Mouse (Mus musculus): ENCODE measurements around the gene Tecpr1. TPM values are rescaled to one million over a fixed set of nuclear protein-coding genes. Genes with fewer than 3 reads are reported as not detected.
A peak's percentile ranks its signal among the peaks of the same experiment; 100 is the strongest.

The Tecpr1 gene
- polyA plus RNA-seq, 1 experiment from 2014 or later: 15.4 TPM

DNA sequence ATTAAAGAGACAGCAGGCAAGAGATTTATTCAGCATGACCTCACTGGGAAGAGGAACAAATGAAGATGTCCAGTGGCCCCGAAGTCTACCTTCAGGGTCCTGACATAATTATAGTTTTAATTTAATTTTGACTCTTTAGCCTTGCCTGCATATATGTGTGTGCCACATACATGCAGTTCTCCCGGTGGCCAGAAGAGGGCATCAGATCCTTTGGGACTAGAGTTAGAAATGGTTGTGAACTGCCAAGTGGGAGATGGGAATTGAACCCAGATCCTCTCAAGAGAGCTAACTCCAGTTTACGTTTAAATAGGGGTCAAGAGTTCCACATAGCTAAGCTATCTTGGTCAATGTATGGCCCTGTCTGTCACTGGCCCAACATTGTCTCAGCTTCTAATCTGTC is 26.5 kb upstream of the Tecpr1 start:
- peak; percentile 60 for TF ChIP-seq CTCF (IDR thresholded peaks at IDR 0.05; ENCODE audit: low read depth)
- TF ChIP-seq EP300 (optimal IDR thresholded peaks at IDR 0.05): no peak
- no peak for DNase-seq (ENCODE audit: low spot score)
- no peaks in the 10 kb centered on the region for H3K27me3 ChIP-seq (ENCODE audit: control insufficient read depth, insufficient read depth, low read length)
- H3K4me1 ChIP-seq (replicated peaks; ENCODE audit: control insufficient read depth, insufficient read depth): no peaks in the 10 kb centered on the region
- no peak for ATAC-seq (ENCODE audit: low FRiP score, low TSS enrichment)
- no peaks in the 10 kb centered on the region for H3K9me3 ChIP-seq (ENCODE audit: control insufficient read depth, low read length)
- no peaks in the 10 kb centered on the region for H3K36me3 ChIP-seq (ENCODE audit: control insufficient read depth, insufficient read depth, low read length)
- H3K4me2 ChIP-seq (replicated peaks; ENCODE audit: low read depth): no peak overlapping the region
- H3K9ac ChIP-seq (ENCODE audit: low read length): no peak overlapping the region
- H3K4me3 ChIP-seq (ENCODE audit: low read depth, low read length): no peak overlapping the region
- WGBS: 83% methylated on average over 3 of the region's 3 CpGs
- H3K27ac ChIP-seq (replicated peaks): 0 out of 2 replicates have a peak overlapping the region, but pooled peaks have one; percentile 1

DNA sequence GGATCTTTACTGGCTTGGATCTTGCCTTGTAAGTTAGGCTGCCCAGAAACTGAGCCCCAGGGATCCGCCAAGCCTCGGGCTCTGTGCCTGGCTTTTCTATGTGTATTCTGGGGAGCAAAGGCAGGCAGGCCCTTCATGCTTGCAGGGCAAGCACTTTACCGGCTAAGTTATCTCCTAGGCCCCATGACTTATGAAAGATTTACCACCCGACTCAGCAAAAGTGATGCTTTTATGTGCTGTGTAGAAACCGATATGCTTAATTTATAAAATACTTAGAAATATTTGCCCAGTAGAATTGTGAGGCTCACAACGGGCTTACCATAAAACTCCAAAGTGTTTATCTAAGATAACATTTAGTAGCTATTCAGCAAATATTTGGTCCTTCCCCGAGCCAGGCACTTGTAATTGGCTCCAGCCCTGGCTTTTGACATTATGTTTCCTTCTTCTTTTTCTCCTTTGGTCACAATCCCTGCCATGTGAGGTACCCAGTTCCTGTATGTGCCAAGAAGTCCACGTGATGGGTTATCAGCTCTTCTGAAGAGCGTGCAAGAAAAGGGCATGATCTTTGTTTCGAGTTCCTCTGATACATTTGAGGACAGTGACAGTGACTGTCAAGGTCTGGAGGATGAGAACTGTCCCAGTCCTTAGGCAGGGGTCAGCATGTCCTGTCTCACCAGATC is 24.6 kb upstream of the Tecpr1 start:
- WGBS: 29% methylated on average over 10 of the region's 10 CpGs
- Histone ChIP-seq H3K4me1 (replicated peaks; ENCODE audit: control insufficient read depth, insufficient read depth) (no peaks in the 10 kb centered on the region), H3K27me3 (ENCODE audit: control insufficient read depth, insufficient read depth, low read length) (no peaks in the 10 kb centered on the region), H3K4me2 (replicated peaks; ENCODE audit: low read depth) (no peak overlapping the region), H3K27ac (replicated peaks) (peak overlapping the region; percentile 83), H3K4me3 (ENCODE audit: low read depth, low read length) (no peak overlapping the region), H3K9ac (ENCODE audit: low read length) (no peak overlapping the region), H3K36me3 (ENCODE audit: control insufficient read depth, insufficient read depth, low read length) (no peaks in the 10 kb centered on the region), H3K9me3 (ENCODE audit: control insufficient read depth, low read length) (no peaks in the 10 kb centered on the region)
- no peak for TF ChIP-seq EP300 (optimal IDR thresholded peaks at IDR 0.05)
- no peak for TF ChIP-seq CTCF (IDR thresholded peaks at IDR 0.05; ENCODE audit: low read depth)
- ATAC-seq (ENCODE audit: low FRiP score, low TSS enrichment) (peak; percentile 79), DNase-seq (ENCODE audit: low spot score) (peak; percentile 82)

DNA sequence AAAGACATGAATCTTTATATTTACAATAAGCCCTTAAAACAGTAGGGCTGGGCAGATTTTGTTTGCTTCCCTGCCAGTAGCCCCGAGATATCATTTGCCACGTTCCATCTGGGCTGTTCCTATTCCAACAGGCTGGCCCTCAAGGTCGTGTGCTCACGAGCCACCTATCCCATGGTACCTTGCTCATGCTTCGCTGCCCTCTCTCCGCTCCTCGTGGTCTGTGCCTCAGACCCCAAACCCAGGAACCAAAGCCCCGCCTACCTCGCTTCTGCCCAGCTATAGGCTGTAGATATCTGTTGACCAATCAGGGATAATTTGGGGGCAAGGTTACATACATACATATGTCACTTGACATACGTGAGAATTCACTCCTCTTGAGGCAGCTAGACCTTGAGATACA is 23.9 kb upstream of the Tecpr1 start:
- no peak overlapping the region for H3K9ac ChIP-seq (ENCODE audit: low read length)
- ATAC-seq (ENCODE audit: low FRiP score, low TSS enrichment) (peak; percentile 69), DNase-seq (ENCODE audit: low spot score) (peak; percentile 65)
- no peak overlapping the region for H3K4me2 ChIP-seq (replicated peaks; ENCODE audit: low read depth)
- no peak overlapping the region for H3K4me3 ChIP-seq (ENCODE audit: low read depth, low read length)
- no peak for TF ChIP-seq CTCF (IDR thresholded peaks at IDR 0.05; ENCODE audit: low read depth)
- TF ChIP-seq EP300 (optimal IDR thresholded peaks at IDR 0.05): no peak
- no peaks in the 10 kb centered on the region for H3K36me3 ChIP-seq (ENCODE audit: control insufficient read depth, insufficient read depth, low read length)
- WGBS: 59% methylated on average over 10 of the region's 10 CpGs
- H3K4me1 ChIP-seq (replicated peaks; ENCODE audit: control insufficient read depth, insufficient read depth): no peaks in the 10 kb centered on the region
- no peaks in the 10 kb centered on the region for H3K27me3 ChIP-seq (ENCODE audit: control insufficient read depth, insufficient read depth, low read length)
- H3K9me3 ChIP-seq (ENCODE audit: control insufficient read depth, low read length): no peaks in the 10 kb centered on the region
- peak overlapping the region; percentile 83 for H3K27ac ChIP-seq (replicated peaks)

DNA sequence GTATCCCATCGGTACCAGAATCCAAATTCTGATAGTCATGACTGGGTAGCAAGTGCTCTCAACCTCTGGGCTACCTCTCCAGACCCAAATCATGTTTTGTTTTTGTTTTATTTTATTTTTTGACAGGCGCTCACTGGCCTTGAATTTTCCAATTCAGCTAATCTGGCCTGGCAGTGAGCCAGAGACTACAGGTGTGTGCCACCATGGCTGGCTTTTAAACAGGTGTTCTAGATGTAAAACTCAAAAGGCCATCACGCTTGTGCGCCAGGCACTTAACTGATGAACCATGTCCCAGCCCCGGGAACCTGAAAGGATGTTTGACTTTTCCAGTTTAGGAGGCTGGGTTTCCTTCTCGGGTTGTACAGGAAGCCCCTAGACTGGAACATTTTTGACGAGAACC is 23.3 kb upstream of the Tecpr1 start:
- Histone ChIP-seq H3K4me3 (ENCODE audit: low read depth, low read length) (no peak overlapping the region), H3K4me2 (replicated peaks; ENCODE audit: low read depth) (no peak overlapping the region), H3K36me3 (ENCODE audit: control insufficient read depth, insufficient read depth, low read length) (no peaks in the 10 kb centered on the region), H3K27ac (replicated peaks) (peak overlapping the region; percentile 83), H3K9ac (ENCODE audit: low read length) (no peak overlapping the region), H3K27me3 (ENCODE audit: control insufficient read depth, insufficient read depth, low read length) (no peaks in the 10 kb centered on the region), H3K9me3 (ENCODE audit: control insufficient read depth, low read length) (no peaks in the 10 kb centered on the region), H3K4me1 (replicated peaks; ENCODE audit: control insufficient read depth, insufficient read depth) (no peaks in the 10 kb centered on the region)
- TF ChIP-seq CTCF (IDR thresholded peaks at IDR 0.05; ENCODE audit: low read depth) (no peak), EP300 (optimal IDR thresholded peaks at IDR 0.05) (no peak)
- WGBS: 44% methylated on average over 7 of the region's 7 CpGs
- peak; percentile 71 for DNase-seq (ENCODE audit: low spot score)
- ATAC-seq (ENCODE audit: low FRiP score, low TSS enrichment): no peak

DNA sequence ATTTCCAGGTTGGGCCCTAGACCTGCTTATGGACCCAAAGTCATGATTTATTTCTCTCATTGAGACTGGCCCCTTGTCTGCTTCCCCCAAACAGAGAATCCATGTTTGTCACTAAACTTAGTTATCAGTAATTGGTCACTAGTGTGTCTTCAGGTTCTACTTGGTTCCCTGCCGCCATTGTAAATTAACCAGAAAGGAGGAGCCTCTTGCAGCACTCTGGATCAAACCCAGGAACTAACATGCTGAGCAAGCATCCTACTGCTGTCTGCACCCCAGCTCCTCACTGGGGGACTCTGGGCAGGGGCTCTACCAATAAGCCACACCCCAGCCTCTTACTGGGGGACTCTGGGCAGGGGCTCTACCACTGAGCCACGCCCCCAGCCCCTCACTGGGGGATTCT is 22.2 kb upstream of the Tecpr1 start:
- H3K9ac ChIP-seq (ENCODE audit: low read length): no peak overlapping the region
- no peak overlapping the region for H3K4me2 ChIP-seq (replicated peaks; ENCODE audit: low read depth)
- no peak for DNase-seq (ENCODE audit: low spot score)
- H3K4me1 ChIP-seq (replicated peaks; ENCODE audit: control insufficient read depth, insufficient read depth): no peaks in the 10 kb centered on the region
- WGBS: 72% methylated on average over 2 of the region's 2 CpGs
- ATAC-seq (ENCODE audit: low FRiP score, low TSS enrichment): no peak
- H3K36me3 ChIP-seq (ENCODE audit: control insufficient read depth, insufficient read depth, low read length): no peaks in the 10 kb centered on the region
- no peak overlapping the region for H3K27ac ChIP-seq (replicated peaks)
- no peaks in the 10 kb centered on the region for H3K9me3 ChIP-seq (ENCODE audit: control insufficient read depth, low read length)
- no peaks in the 10 kb centered on the region for H3K27me3 ChIP-seq (ENCODE audit: control insufficient read depth, insufficient read depth, low read length)
- H3K4me3 ChIP-seq (ENCODE audit: low read depth, low read length): no peak overlapping the region
- TF ChIP-seq CTCF (IDR thresholded peaks at IDR 0.05; ENCODE audit: low read depth): no peak
- TF ChIP-seq EP300 (optimal IDR thresholded peaks at IDR 0.05): no peak

DNA sequence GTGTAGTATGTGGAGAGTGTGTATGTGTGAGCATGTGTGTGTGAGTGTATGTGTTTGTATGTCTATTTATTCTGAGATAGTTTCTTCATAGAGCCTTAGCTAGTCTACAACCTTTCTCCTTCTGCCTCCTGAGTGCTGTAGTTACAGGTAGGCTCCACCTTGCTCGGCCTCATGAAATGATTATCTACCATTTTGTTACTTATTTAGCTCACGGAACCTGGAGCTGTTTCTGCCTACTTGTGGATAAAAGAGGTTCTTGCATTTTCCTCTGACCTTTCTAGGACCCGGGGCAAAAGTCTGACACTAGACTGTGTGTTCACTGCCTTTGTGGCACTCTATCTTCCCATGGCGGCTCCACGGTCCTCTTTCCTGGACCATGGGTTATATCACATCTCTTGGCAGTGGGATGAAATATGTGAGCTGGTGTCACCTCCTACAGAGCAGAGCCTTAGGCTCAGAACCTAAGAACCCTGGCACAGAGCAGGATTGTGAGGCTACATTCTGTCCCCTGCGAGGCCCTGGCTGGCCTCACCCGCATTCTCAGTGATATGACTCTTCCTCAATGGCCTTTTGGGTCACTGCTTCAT is 20.6 kb upstream of the Tecpr1 start, which contains the start of gene Bri3:
Gene Bri3, plus strand, starts transcription at position 537 of the 587 bp plus-strand sequence.
- no peaks in the 10 kb centered on the region for H3K36me3 ChIP-seq (ENCODE audit: control insufficient read depth, insufficient read depth, low read length)
- 88% methylated on average over 7 of the region's 7 CpGs for WGBS
- no peak within 1 kb of the TSS for H3K9ac ChIP-seq (ENCODE audit: low read length)
- no peak within 1 kb of the TSS for H3K27ac ChIP-seq (replicated peaks)
- no peak for DNase-seq (ENCODE audit: low spot score)
- no peaks in the 10 kb centered on the region for H3K27me3 ChIP-seq (ENCODE audit: control insufficient read depth, insufficient read depth, low read length)
- H3K4me1 ChIP-seq (replicated peaks; ENCODE audit: control insufficient read depth, insufficient read depth): no peaks in the 10 kb centered on the region
- H3K4me2 ChIP-seq (replicated peaks; ENCODE audit: low read depth): no peak within 1 kb of the TSS
- no peaks in the 10 kb centered on the region for H3K9me3 ChIP-seq (ENCODE audit: control insufficient read depth, low read length)
- no peak for TF ChIP-seq CTCF (IDR thresholded peaks at IDR 0.05; ENCODE audit: low read depth)
- TF ChIP-seq EP300 (optimal IDR thresholded peaks at IDR 0.05): no peak
- no peak for ATAC-seq (ENCODE audit: low FRiP score, low TSS enrichment)
- no peak within 1 kb of the TSS for H3K4me3 ChIP-seq (ENCODE audit: low read depth, low read length)
